Mouse (Mus musculus): ENCODE measurements around the gene Mss51.

DNA sequence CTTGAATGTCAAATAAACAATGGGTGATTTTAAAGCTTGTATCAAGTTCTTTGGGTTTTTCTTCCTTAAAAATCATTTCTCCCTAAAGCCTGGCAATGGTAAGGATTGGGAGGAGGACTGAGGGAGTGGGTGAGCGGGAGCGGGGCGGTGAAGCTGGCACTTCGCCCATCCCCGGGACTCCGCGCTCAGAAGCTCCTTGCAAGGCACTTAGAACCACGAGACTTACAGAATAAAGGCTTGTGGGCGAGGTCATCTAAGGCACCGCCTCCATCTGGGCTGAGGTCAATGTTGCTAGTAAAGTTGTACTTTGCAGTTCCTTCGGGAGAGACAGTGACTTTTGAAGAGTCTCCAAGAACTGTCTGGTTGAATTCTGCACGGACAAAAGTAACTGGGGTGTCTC is 49.5 kb downstream of the Mss51 start:
- no peak for TF ChIP-seq POLR2A (IDR thresholded peaks at IDR 0.05; ENCODE audit: extremely low read depth, insufficient read depth, low read length)
- TF ChIP-seq CTCF (IDR thresholded peaks at IDR 0.05; ENCODE audit: extremely low read depth, insufficient read depth, low read length): no peak

All from cortical plate, adult 2 months (tissue).